Mouse (Mus musculus) large intestine, adult 2 months (tissue): ENCODE results near the gene Nr5a1. TPM values are rescaled to one million over a fixed set of nuclear protein-coding genes. Genes with fewer than 3 reads are reported as not detected.

Source experiments
- DNase-seq: peaks from one replicate; pipeline ENCODE4 v3.0.0-alpha.2; 2012; ENCODE audit warnings: low read depth, low spot score
- WGBS: fragments of 180-500 bp; shearing (Covaris S2); methylation state at CpG from one replicate; pipeline ENCODE4 v1.1.7; 2018; 5-methylcytosine and 5-hydroxymethylcytosine counted together
- polyA plus RNA-seq: library from polyadenylated mRNA; depleted of rRNA; stranded (reverse); fragments of >200 nt; gene quantifications from 2 replicates; pipeline ENCODE4 v1.2.3, GENCODE M21; 2012; rRNA removed

Gene Nr5a1
- polyA plus RNA-seq, 1 experiment: 0.05 TPM

DNA sequence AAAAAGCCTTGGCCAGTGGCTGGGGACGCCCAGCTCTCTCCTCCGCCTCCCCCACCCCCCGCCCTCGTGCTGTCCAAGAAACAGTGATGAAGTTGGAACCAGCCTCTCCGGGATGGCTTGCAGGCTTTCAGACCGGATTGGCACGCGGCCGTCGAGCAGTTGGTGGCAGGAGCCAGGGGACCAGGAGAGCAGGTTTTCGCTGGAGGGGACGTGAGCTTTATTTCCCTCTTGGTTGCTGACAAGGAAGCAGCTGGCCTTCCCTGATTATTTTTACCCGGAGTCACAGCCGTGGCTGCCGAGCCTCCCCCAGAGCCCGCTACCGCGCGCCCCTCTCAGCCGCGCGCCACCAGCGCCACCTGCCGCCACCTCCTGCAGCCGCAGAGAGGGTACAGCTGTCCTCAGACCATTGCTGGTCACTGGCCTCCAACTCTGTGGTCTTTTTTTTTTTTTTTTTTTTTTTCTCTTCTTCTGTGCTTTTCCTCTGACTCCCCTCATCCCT is 56.0 kb downstream of the Nr5a1 start:
- no peak for DNase-seq
- under 1% methylated on average over 25 of the region's 25 CpGs for WGBS

DNA sequence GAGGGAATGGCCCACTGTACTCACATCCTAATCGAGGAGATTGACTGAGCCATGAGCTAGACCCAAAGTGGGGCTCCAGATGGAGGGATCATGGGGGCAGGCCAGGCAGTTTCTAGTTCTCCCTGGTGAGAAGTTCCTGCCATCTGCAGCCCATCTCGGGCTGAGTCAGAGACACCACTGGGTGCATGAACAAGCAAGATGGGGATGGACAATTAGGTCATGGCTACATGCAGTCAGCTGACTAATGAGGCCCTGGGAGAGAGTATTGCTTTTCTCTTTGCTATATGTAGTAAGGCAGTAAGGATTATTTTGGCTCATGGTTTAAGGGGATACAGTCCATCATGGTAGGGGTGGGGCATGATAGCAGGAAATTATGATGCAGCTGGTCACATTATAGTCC is 60.6 kb downstream of the Nr5a1 start:
- 80% methylated on average over 2 of the region's 2 CpGs for WGBS
- no peak for DNase-seq

DNA sequence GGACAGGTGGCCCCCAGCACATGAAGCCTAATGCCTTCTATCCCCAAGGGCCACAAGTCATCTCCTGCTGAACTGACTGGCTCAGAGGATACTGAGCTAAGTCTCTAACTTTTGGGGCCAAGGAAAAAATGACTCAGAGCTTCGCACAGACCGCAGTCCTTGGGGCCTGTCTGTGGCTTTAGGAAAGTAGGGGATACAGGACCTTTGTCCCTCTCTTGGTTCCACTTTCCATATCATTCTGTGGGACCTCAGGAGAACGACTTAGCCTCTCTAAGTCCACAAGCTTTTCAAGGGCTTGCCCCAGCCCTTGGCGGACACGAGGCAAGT is 61.1 kb downstream of the Nr5a1 start:
- 87% methylated on average over 5 of the region's 5 CpGs for WGBS
- no peak for DNase-seq

DNA sequence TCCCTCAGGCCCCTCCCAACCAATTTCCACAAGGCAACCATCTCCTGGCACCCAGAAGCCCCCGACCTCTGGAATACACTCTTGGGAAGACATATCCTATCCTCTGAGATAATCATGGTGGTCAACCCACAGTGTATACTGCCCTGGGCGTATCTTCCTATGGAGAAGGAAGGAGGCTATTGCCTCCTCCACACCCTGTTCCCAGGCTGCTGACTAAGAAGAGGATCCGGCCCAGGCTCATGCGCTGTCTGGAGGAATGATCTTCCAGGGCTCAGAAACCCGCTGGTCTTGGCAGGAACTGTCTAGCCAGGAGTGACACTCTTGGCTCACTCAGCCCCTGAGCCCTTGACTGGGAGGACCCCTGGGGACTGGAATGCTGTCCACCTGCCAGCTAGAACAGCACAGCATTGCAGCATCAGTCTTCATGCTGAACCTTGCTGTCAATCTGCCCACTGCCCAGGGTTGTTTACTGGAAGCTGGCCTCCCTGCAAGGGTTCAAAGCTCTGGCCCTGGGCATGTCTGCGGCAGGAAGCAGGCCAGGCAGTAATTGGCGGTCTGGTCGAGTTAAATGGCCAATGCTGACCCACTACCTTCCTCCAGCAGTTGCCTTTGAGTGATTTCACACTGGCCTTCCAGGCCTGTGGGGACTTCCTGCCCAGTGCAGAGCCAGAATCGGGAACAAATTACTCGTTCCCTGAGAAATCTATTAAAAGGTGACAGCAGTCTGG is 61.6 kb downstream of the Nr5a1 start:
- no peak for DNase-seq
- 62% methylated on average over 10 of the region's 10 CpGs for WGBS

DNA sequence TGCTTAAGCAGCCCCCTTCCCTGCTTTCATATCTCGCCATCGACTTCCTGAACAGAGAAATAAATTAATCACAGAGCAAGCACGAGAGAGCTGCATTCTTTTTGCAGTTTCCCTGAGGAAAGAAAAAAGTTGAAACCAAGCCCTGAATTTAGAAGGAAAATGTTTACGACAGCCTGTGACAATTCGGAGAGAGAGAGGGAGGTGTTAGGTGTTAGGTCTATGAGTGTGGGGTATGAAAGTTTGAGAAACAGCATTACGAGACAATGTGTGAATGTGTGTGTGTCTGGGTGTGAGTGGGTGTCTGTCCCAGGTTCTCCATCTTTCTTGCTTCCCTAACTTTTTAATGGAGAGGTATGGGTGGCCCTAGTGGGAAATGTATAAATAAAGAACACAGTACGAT is 62.2 kb downstream of the Nr5a1 start:
- 68% methylated on average over 7 of the region's 7 CpGs for WGBS
- no peak for DNase-seq

DNA sequence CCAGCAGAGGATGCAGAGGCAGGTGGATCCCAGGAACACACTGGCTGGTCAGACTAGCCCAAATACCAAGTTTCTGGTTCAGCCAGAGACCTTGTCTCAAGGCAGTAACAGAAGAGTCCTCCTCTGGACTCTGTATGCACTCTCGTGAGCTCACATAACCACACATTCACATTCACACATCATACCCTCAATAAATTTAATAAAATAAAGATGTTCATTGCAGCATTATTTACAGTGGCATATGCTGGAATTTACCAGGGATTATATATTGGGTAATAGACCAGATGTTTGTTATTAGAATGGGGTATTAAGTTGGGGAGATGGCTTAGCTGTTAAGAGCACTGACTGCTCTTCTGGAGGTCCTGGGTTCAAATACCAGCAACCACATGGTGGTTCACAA is 64.0 kb downstream of the Nr5a1 start:
- WGBS: 64% methylated on average over 1 of the region's 1 CpGs
- DNase-seq: no peak

DNA sequence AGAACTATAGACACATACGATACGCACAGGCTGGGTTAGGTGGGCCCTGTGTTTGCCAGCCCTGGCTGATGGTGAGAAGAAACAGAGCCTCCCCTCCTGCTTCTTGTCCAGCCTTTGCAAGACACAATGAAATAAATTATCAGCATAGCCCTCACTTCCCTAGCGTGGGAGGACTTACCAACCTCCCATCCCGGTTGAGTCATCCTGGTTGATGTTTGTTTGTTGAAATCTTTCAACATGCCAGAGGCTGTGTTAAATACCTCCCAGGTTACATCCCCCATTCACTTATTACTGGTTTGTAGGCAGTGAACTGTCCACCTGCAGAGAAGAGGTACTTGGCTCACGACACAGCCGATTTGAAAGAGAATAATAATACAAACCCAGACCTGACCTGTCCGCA is 66.7 kb downstream of the Nr5a1 start:
- no peak for DNase-seq
- WGBS: 70% methylated on average over 7 of the region's 7 CpGs

DNA sequence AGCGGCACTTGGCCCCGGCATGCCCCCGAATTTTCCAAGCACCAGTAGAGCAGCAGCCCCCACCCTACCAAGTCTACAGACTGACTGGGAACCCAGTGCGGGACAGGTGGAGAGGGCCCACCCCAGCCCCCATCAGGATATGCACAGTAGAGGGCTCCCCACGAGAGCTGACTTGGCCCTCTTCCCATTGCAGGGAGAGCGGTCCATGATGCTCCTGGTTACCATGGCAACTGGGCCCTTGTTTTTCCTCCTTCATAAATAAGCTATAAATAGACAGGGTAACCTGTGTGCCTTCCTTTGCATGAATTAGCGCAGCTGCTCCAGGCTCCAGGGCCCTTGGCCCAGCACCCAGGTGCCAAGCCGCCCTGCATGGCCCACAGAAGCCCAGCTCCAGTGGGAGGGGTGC is 67.1 kb downstream of the Nr5a1 start:
- whole genome bisulfite sequencing: 68% methylated on average over 8 of the region's 8 CpGs
- DNase-seq: no peak

DNA sequence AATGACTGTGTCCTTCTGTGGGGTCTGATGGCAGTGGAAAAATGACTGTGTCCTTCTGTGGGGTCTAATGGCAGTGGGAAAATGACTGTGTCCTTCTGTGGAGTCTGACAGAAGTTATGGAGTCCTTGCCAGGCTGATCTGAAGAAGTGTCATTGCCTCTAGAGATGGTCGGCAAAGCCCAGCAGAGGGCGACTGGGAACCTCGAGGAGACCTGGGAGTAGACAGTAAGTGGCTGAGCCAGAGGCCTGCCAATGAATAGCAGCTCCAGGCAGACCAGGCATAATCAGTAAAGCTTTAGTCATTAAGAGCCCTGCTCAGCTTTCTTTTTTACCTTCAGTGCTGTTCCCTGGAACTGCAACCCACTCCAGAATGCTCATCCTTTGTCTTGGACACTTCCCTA is 68.4 kb downstream of the Nr5a1 start:
- WGBS: 2% methylated on average over 3 of the region's 3 CpGs

DNA sequence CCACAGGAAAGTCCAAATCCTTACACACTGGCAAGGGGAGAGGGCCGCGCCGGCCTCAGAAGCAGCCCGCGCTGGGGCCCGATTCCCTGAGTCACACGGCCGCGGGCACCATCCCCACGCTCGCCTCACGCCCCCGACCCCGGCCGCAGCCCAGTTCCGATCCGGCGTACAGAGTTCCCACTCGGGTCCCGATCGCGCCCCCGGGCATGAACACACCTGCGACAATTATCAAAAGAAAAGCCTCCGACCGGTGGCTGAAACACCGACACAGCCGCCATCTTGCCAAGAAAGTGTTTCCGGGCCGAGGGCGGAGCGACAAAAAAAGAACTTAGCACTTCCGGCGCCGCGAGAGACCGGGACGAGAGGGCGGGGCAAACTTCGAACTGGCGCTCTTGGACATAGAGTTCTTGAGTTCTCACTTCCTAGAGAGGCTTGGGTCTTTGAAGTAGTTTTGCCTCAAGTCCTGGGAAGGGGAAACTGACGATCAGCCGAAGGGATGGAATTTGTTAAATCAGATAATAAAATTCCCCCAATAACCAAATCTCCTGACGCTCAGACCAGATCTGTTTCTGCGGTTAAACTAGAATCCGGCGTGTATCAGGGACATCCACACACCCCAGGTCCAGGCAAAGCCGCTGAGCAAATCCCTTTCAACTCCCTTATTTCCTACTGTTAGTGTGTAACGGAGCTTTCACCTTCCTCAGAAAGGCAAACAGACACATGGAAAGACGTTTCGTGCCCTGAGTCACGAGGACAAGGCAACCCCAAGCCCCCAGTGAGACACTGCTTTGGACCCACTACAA is 70.5 kb downstream of the Nr5a1 start, which contains the start of gene Psmb7:
TSS of gene Psmb7 (minus strand) at position 463 of the 803 bp plus-strand sequence.
- peak; percentile 81 for DNase-seq
- WGBS: 2% methylated on average over 52 of the region's 52 CpGs

More for the DNA sequence above, 68.4 kb downstream of the Nr5a1 start:
- peak; percentile 37 for DNase-seq

Other genes with a start within 250 kb of the Nr5a1 start
- gene Nek6, start 202.9 kb downstream of the Nr5a1 start, polyA plus RNA-seq: 48.7 and 113 TPM in 2 replicates
- 85.4 and 91.4 TPM in 2 replicates for gene Psmb7, start 70.5 kb downstream of the Nr5a1 start, polyA plus RNA-seq
- 5.2 and 9.9 TPM in 2 replicates for gene Nr6a1, start 213.1 kb upstream of the Nr5a1 start, polyA plus RNA-seq
- 0.79 and 1.7 TPM in 2 replicates for gene Olfml2a, start 217.4 kb upstream of the Nr5a1 start, polyA plus RNA-seq